Mouse (Mus musculus) midbrain, postnatal 0 days (tissue): ENCODE data around the gene Vti1a. TPM values are rescaled to one million over a fixed set of nuclear protein-coding genes. Genes with fewer than 3 reads are reported as not detected.
A peak's percentile ranks its signal among the peaks of the same experiment; 100 is the strongest.

Experiments
- ATAC-seq: fragments of 200-750 bp; cut with Nextera tagmentation; 2 replicates; pipeline ENCODE4 v1.8.0; 2017; ENCODE audit warnings: moderate number of reproducible peaks, mild to moderate bottlenecking, moderate TSS enrichment, moderate library complexity; ENCODE audit not compliant: low FRiP score
- DNase-seq: peaks from one replicate; pipeline ENCODE4 v3.0.0-alpha.2; 2015; ENCODE audit warnings: low spot score
- H3K27ac ChIP-seq: fragments of 300-500 bp; sonication (generic); 2 replicates; pipeline ENCODE4 v1.5.1; 2014; ENCODE audit warnings: low read depth, mild to moderate bottlenecking, low read length, mixed read lengths
- H3K27me3 ChIP-seq: fragments of 300-500 bp; sonication (generic); 2 replicates; pipeline ENCODE4 v1.6.1; 2014; ENCODE audit warnings: low read length, control low read depth, mixed read lengths; ENCODE audit not compliant: insufficient read depth
- H3K36me3 ChIP-seq: fragments of 300-500 bp; sonication (generic); 2 replicates; pipeline ENCODE4 v1.6.1; 2014; ENCODE audit warnings: low read length, control low read depth, mixed read lengths; ENCODE audit not compliant: insufficient read depth
- H3K4me1 ChIP-seq: fragments of 300-500 bp; sonication (generic); 2 replicates; pipeline ENCODE4 v1.6.1; 2014; ENCODE audit warnings: mild to moderate bottlenecking, control low read depth, antibody characterized with exemption, low read length, mixed read lengths; ENCODE audit not compliant: insufficient read depth
- H3K4me2 ChIP-seq: fragments of 300-500 bp; sonication (generic); 2 replicates; pipeline ENCODE4 v1.6.1; 2014; ENCODE audit warnings: low read depth, mild to moderate bottlenecking, low read length, mixed read lengths; ENCODE audit not compliant: poor library complexity, severe bottlenecking
- H3K4me3 ChIP-seq: fragments of 300-500 bp; sonication (generic); 2 replicates; pipeline ENCODE4 v1.5.1; 2014; ENCODE audit warnings: low read depth, mild to moderate bottlenecking, low read length, moderate library complexity
- H3K9ac ChIP-seq: fragments of 300-500 bp; sonication (generic); replicated peaks from 2 replicates; pipeline ENCODE4 v1.6.1; 2014; ENCODE audit warnings: mild to moderate bottlenecking, low read length, moderate library complexity, mixed read lengths; ENCODE audit not compliant: poor library complexity, severe bottlenecking
- H3K9me3 ChIP-seq: fragments of 300-500 bp; sonication (generic); 2 replicates; pipeline ENCODE4 v1.6.1; 2016; ENCODE audit warnings: low read length, control low read depth
- CTCF ChIP-seq: IDR thresholded peaks from 2 replicates; pipeline ENCODE4 v1.5.1; 2016; ENCODE audit warnings: antibody characterized with exemption, mild to moderate bottlenecking
- whole genome bisulfite sequencing: fragments of 180-500 bp; shearing (Covaris S2); extraction: QIAGEN DNeasy Blood & Tissue Kit; methylation state at CpG from one replicate; pipeline ENCODE4 v1.1.7; 2014; 5-methylcytosine and 5-hydroxymethylcytosine counted together
- polyA plus RNA-seq: library from polyadenylated mRNA; unstranded; fragments of >200 nt; fragmentation: Nextera tagmentation; extraction: Ambion mirVana; gene quantifications from 2 replicates; pipeline ENCODE4 v1.2.1, GENCODE M21; 2015
- total RNA-seq: library from RNA; depleted of rRNA; stranded (reverse); fragments of >200 nt; gene quantifications from 2 replicates; pipeline ENCODE4 v1.2.3, GENCODE M21; 2014

Vti1a gene
- total and polyA plus RNA-seq, 2 experiments from 2014 or later: 34.2 to 43.2 TPM

- 90% methylated on average over 5 of the region's 5 CpGs for WGBS
- Histone ChIP-seq H3K4me1 (no peaks in the 10 kb centered on the region), H3K9me3 (no peaks in the 10 kb centered on the region), H3K4me3 (no peak overlapping the region), H3K27ac (no peak overlapping the region), H3K36me3 (peaks cover 27% of the 10 kb centered on the region), H3K4me2 (no peak overlapping the region), H3K27me3 (no peaks in the 10 kb centered on the region), H3K9ac (no peak overlapping the region)
- ATAC-seq (no peak), DNase-seq (no peak)
- TF ChIP-seq CTCF: no peak
Observed at GRCm38 (mm10) chr19:55331776-55332175, 15.7 kb downstream of the Vti1a start.

GRCm38 (mm10) chr19:55332641-55333268, 16.7 kb downstream of the Vti1a start:
- Histone ChIP-seq H3K27ac (no peak overlapping the region), H3K9me3 (no peaks in the 10 kb centered on the region), H3K27me3 (no peaks in the 10 kb centered on the region), H3K4me2 (no peak overlapping the region), H3K9ac (no peak overlapping the region; the same call in 1 of the 2 replicates), H3K4me3 (no peak overlapping the region), H3K36me3 (peaks cover 27% of the 10 kb centered on the region), H3K4me1 (no peaks in the 10 kb centered on the region)
- peak; percentile 85 for DNase-seq
- peak; percentile 96 for TF ChIP-seq CTCF
- peak; percentile 58; the same call in 1 of the 2 replicates for ATAC-seq
- WGBS: 90% methylated on average over 8 of the region's 8 CpGs

DNA sequence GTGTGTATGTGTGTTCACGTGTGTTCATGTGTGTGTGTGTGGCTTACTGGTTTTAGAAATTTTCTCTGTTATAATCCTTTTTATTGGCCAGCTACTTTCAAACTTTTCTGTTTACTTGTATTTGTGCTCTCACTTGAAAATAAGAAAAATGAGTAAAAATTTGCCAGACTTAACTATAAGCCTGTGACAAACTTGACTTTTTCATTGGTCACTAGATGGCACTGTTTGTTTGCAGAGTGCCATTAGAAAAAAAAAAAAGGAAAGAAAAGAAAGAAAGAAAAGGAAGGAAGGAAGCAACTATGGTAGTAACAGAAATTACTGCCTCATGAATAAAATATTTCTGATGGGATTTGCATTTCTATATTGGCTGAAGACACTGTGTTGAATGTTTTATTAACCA, 19.8 kb downstream of the Vti1a start:
- peak; percentile 67 for DNase-seq
- no peaks in the 10 kb centered on the region for H3K9me3 ChIP-seq
- no peak overlapping the region for H3K27ac ChIP-seq
- 100% methylated on average over 1 of the region's 1 CpGs for WGBS
- H3K4me2 ChIP-seq: no peak overlapping the region
- no peak overlapping the region for H3K9ac ChIP-seq
- no peaks in the 10 kb centered on the region for H3K27me3 ChIP-seq
- H3K4me1 ChIP-seq: no peaks in the 10 kb centered on the region
- TF ChIP-seq CTCF: peak; percentile 82
- peaks cover 7% of the 10 kb centered on the region for H3K36me3 ChIP-seq
- no peak overlapping the region for H3K4me3 ChIP-seq
- no peak for ATAC-seq

GRCm38 (mm10) chr19:55336441-55336840, 20.3 kb downstream of the Vti1a start:
- ATAC-seq (no peak), DNase-seq (no peak)
- WGBS: 71% methylated on average over 12 of the region's 12 CpGs
- TF ChIP-seq CTCF: no peak
- Histone ChIP-seq H3K9me3 (no peaks in the 10 kb centered on the region), H3K4me3 (no peak overlapping the region), H3K4me2 (no peak overlapping the region), H3K36me3 (peaks cover under 1% of the 10 kb centered on the region; the same call in 1 of the 2 replicates), H3K4me1 (no peaks in the 10 kb centered on the region), H3K27me3 (no peaks in the 10 kb centered on the region), H3K27ac (no peak overlapping the region), H3K9ac (no peak overlapping the region)

DNA sequence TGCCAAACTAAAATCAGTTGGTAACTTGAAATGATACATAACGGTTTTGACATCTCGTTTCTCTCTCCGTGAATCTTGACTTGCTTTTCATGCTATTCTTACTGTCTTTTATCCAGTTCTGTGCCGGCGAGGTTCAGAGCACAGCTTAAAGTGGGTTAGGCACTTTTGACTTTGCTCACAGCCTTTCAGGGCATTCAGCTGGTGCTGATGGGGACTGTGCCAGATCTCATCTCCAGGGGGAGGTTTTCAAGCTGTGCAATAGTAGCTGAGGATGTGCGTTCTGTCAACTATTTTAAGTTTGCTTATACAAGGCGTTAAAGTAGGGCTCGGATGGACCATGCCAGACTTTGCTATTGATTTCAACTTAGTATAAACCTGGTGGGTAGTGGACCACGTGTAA, 21.0 kb downstream of the Vti1a start:
- Histone ChIP-seq H3K4me3 (no peak overlapping the region), H3K27ac (no peak overlapping the region), H3K4me2 (no peak overlapping the region), H3K9me3 (no peaks in the 10 kb centered on the region), H3K27me3 (no peaks in the 10 kb centered on the region), H3K4me1 (0 out of 2 replicates have a peak, but pooled peaks cover 3% of the 10 kb centered on the region), H3K9ac (no peak overlapping the region), H3K36me3 (no peaks in the 10 kb centered on the region)
- WGBS: 43% methylated on average over 9 of the region's 9 CpGs
- DNase-seq: no peak
- peak; percentile 10; the same call in 1 of the 2 replicates for TF ChIP-seq CTCF
- no peak for ATAC-seq

GRCm38 (mm10) chr19:55337664-55338063, 21.6 kb downstream of the Vti1a start:
- Histone ChIP-seq H3K4me1 (0 out of 2 replicates have a peak, but pooled peaks cover 3% of the 10 kb centered on the region), H3K9me3 (no peaks in the 10 kb centered on the region), H3K4me3 (no peak overlapping the region), H3K27me3 (no peaks in the 10 kb centered on the region), H3K4me2 (no peak overlapping the region), H3K27ac (no peak overlapping the region), H3K36me3 (no peaks in the 10 kb centered on the region), H3K9ac (no peak overlapping the region)
- DNase-seq (no peak), ATAC-seq (no peak)
- TF ChIP-seq CTCF: no peak
- WGBS: 88% methylated on average over 10 of the region's 10 CpGs
